Mouse (Mus musculus): ENCODE measurements around the gene Olfr764-ps1. TPM values are rescaled to one million over a fixed set of nuclear protein-coding genes. Genes with fewer than 3 reads are reported as not detected.
"Not testable (repeated sequence)": the region's sequence is repeated elsewhere in the genome, so short reads cannot be mapped to it uniquely, and the experiment has no call there.

The Olfr764-ps1 gene
- total RNA-seq (2017), result not detected in 2 replicates

DNA sequence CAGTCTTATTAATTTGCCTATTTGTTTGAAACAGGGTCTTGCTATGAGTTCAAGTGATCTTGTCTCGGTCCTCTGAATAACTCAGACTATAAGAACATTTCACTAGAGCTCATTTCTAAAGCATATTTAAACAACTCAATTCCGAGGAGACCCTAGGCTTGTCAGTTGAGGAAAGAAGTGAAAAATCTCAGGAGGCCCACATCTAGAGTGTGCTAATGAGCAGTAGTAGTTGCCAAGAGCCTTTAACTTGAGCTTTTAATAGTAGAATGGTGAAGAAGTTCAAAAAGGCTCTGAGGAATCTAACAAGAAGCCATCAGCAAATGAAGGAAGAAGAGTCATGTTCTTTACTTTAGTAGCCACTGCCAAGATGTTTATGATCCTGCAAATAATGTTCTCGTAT is at the start of gene Olfr764-ps1:
Gene Olfr764-ps1 (minus strand): TSS at position 101 of the 400 bp plus-strand sequence.
- ATAC-seq (replicated peaks; ENCODE audit: low read depth, poor library complexity, severe bottlenecking), result no peak

DNA sequence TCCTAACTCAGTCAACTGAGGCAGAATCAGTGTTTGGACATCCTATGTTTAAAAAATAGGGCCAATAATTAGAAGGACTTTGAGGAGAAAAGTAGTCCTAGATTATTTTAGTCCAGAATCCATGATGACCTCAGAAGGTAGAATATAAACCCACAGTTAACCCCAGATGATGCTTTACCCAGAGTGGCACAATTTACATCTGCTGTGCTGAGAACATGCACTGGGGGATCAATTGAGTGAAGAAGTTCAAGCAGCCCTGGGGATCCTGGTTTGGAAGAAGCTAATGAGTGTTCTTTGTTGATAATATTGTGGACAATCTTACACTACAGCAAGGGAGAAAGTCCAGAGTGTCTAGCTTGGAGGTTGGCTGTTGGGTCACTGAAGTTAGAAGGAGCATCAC is 43.1 kb upstream of the Olfr764-ps1 start, which contains the start of gene Olfr767:
Gene Olfr767 (minus strand): TSS at position 101 of the 400 bp plus-strand sequence.
- ATAC-seq (replicated peaks; ENCODE audit: low read depth, poor library complexity, severe bottlenecking), result not testable (repeated sequence)

DNA sequence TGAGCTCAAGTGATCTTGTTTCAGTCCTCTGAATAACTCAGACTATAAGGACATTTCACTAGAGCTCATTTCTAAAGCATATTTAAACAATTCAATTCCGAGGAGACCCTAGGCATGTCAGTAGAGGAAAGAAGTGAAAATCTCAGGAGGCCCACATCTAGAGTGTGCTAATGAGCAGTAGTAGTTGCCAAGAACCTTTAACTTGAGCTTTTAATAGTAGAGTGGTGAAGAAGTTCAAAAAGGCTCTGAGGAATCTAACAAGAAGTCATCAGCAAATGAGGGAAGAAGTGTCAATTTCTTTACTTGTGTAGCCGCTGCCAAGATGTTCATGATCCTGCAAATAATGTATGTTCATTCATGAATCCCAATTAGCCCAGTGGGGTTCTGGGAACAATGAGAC is 29.2 kb upstream of the Olfr764-ps1 start, which contains the start of gene Olfr766-ps1:
Gene Olfr766-ps1 (minus strand): TSS at position 101 of the 400 bp plus-strand sequence.
- no peak for ATAC-seq (replicated peaks; ENCODE audit: low read depth, poor library complexity, severe bottlenecking)

DNA sequence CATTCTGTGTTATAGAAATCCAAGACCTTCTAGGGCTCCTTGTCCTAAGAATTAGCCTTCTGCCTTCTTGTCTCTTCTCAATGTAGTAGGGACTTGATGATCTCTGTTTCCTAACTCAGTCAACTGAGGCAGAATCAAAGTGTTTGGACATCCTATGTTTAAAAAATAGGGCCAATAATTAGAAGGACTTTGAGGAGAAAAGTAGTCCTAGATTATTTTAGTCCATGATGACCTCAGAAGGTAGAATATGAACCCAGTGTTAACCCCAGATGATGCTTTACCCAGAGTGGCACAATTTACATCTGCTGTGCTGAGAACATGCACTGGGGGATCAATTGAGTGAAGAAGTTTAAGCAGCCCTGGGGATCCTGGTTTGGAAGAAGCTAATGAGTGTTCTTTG is 10.2 kb upstream of the Olfr764-ps1 start, which contains the start of gene Olfr765:
Gene Olfr765 (minus strand): TSS at position 101 of the 400 bp plus-strand sequence.
- not testable (repeated sequence) for ATAC-seq (replicated peaks; ENCODE audit: low read depth, poor library complexity, severe bottlenecking)

DNA sequence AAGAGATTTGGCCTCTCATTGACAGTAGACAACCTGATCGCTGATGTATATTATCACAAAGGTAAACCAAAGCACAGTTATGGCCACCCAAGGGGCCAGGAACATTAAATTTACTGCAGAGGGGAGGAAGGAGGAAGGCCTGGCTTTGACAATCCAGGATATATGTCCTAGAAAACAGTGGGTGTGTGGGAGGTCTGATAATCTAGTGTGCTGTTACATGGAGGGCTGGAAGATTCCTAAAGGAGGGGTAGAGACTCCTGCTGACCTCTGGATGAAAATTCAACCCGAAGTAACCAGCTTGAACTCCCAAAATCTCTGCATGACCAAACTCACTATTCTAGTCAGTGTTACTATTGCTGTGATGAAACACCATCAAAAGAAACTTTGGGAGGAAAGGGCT is 11.4 kb downstream of the Olfr764-ps1 start:
- no peak for ATAC-seq (replicated peaks; ENCODE audit: low read depth, poor library complexity, severe bottlenecking)

DNA sequence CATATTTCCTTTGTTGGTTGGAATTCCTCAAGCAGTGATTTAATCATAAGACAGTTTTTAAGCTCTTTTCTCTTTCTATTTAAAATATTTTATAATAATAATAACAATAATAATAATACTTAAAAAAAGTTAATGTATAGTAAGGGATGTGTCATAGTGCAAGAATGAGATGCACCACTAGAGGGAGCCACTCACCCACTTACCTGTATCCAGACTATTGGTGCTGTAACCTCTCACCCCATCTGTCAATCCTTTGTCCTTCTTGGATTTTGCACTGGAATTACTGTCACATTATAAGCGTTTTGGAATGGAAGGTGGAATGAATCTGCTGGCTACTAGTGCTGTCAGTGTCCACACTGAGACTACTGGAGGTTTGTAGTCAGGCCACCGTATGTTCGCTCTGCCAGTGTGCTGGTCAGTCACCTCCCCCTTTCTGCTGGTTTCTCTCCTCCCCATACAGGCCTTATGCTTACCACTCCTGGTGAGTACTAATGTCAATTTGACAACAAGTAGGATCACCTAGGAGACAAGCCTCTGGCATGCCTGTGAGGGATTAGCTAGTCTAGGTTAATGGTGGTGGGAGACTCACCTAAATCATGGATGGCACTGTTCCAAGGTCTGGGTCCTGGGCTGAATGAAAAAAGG is 13.6 kb downstream of the Olfr764-ps1 start:
- peak; percentile 83; the same call in 1 of the 2 replicates for ATAC-seq (replicated peaks; ENCODE audit: low read depth, poor library complexity, severe bottlenecking)

DNA sequence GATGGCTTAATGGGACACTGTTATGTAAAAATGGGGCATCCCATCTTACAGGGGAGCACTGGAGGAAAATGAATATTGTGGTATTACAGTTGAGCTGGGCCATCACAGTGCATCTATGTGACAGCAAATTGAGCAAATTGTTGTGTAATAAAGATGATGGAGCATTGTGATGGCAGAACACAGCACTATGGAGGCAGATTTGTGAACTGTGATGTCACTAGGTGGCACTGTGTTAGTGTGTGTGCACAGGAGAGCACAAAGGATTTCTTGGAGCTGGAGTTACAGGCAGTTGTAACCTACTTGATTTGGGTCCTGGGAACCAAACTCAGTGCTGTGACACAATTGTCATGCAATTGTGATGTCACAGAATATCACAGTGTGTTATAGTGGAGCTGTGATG is 16.4 kb downstream of the Olfr764-ps1 start:
- ATAC-seq (replicated peaks; ENCODE audit: low read depth, poor library complexity, severe bottlenecking), result no peak

DNA sequence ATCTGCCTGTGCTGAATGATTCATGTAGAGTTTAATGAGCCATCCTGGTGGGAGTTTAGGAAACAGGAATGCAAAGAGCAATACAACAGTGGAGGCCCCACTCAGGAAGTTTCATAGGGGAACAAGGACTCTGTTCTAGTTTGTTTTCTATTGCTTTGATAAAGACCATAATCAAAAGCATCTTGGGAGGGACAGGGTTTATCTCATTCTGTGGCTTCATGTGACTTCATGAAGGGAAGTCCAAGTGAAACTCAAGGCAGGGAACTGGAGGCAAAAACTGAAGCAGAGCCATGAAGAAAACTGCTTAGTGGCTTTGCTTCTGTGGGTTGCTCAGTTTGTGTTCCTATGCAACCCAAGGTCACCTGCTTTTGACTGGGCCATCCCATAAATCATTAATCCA is 25.2 kb downstream of the Olfr764-ps1 start:
- ATAC-seq (replicated peaks; ENCODE audit: low read depth, poor library complexity, severe bottlenecking), result no peak

DNA sequence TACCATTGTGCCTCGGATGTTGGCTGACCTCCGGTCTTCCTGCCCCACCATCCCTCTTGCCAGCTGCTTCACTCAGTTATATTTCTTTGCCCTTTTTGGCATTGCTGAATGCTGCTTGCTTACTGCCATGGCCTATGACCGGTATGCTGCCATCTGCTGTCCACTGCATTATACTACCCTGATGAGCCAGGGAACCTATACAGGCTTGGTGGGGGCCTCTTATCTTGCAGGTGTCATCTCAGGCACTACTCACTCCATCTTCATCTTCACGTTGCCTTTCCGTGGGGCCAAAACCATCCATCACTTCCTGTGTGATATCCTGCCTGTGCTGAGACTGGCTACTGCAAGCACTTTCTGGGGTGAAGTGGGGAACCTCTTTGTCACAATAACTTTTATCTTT is 28.2 kb downstream of the Olfr764-ps1 start:
- peak; percentile 95 for ATAC-seq (replicated peaks; ENCODE audit: low read depth, poor library complexity, severe bottlenecking)

DNA sequence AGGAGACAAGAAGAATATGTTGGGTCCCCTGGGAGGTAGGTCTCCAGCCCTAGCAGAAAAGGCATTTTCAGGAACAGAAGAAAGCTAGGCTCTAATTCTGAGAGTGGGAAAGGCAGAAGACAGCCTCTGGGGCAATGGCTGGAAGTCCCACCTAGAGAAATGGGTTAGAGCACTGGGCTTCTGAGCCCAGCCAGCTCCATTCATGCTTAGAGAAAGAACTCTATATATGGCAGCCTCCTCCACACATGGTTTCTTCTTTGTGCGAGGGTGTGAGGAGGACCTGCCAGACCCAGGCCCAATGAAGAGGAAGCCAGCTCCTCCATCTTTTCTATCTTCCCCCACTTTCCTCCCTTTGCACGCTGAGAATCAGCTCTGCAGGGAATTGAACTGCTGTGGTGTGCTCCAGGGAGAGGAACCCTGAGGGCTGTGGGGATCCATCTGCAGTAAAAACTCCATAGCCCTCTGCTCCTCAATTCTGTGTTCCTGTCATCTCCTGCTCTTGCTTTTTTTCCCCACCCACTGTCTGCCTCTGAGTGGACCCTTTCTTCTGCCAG is 29.3 kb downstream of the Olfr764-ps1 start, which contains the start of gene Olfr763:
Gene Olfr763 (plus strand): TSS at position 504 of the 554 bp plus-strand sequence.
- ATAC-seq (replicated peaks; ENCODE audit: low read depth, poor library complexity, severe bottlenecking), result no peak

DNA sequence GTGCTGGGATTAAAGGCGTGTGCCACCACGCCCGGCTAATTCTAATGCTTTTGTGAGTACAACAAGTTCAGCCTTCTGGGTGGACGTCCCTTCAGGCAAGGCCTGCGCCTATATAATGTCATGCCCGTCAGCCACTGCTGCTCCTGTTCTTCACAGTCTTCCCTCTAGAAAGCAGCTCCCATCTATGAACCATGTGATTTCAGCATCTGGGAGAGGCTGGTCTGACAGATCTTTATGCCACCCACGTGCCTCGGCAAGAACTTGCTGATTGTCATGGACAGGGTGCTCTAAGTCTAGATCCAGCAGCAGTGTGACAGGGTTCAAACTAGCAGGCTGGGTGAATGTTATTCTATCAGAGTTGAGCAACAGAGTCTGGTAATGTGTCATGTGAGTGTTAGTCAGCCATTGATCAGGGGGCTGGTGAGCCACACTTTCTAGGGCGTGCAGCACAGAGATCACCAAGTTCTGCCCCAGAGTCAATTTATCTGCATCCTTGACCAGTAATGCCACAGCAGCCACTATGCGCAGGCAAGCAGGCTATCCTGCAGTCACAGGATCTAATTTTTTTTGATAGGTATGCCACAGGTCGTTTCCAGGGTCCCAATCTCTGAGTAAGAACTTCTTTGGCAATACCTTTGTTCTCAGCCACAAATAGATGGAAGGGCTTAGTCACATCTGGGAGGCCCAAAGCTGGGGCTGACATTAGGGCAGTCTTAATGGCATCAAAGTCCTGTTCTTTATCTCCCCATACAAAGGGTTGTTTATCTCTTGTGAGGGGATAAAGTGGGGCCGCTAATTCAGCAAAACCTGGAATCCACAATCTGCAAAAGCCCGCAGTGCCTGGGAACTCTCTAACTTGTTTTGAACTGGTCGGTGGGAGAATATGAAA is 35.4 kb downstream of the Olfr764-ps1 start:
- no peak for ATAC-seq (replicated peaks; ENCODE audit: low read depth, poor library complexity, severe bottlenecking)

DNA sequence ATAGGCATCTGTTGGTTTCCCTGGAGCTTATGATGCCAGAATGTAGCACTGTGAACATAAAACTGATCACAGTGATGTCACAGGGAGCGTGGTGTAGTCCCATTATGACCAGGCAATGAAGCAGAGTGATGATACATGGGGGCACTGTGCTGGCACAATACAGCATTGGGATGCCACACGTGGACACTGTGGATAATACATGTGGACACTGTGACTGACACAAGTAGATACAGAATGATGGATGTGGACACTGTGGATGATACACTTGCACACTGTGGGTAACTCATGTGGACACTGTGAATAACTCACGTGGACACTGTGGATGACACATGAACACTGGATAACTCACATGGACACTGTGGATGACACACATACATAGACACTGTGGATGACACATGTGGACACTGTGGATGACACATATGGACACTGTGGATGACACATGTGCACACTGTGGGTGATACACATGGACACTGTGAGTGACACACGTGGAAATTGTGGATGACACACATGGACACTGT is 43.1 kb downstream of the Olfr764-ps1 start:
- no peak for ATAC-seq (replicated peaks; ENCODE audit: low read depth, poor library complexity, severe bottlenecking)

DNA sequence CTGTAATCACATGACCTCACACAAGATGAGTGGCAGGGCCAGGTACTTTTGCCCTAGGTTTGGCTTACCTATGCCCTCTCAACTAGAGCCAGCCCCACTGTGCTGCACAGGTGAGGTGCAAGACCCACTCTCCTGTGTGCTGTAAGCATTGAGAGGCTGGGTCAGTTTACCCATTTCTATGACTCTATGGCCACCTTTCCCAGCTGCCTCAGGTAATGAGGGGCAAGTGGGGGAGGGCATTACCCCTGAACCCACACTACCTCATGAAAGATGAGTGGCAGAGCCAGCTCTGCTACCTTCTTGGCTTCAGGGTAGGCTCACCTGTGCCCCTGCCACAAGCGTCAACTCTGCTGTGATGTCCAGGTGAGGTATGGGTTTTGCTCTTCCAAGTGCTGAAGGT is 43.9 kb downstream of the Olfr764-ps1 start:
- no peak for ATAC-seq (replicated peaks; ENCODE audit: low read depth, poor library complexity, severe bottlenecking)

DNA sequence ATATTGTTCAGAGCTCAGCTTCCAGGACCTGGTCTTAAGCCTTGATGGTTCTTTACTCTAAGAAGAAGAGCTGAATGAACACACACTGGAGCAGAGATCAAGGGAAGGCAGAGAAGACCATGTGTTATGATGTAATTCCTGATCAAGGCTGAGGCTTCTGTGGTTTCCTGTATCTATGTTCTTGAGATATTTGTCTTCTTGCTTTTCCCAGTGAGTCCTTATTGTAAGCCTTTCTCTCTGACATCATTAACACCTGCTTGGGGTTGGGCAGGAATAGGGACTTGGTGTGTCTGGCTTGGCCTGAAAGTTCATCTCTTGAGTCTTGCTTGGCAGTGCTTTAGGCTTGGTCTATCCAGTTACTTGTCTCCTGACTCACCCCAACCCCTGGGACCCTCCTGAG is 48.7 kb downstream of the Olfr764-ps1 start:
- ATAC-seq (replicated peaks; ENCODE audit: low read depth, poor library complexity, severe bottlenecking), result 0 out of 2 replicates have a peak, but pooled peaks have one; percentile 28

DNA sequence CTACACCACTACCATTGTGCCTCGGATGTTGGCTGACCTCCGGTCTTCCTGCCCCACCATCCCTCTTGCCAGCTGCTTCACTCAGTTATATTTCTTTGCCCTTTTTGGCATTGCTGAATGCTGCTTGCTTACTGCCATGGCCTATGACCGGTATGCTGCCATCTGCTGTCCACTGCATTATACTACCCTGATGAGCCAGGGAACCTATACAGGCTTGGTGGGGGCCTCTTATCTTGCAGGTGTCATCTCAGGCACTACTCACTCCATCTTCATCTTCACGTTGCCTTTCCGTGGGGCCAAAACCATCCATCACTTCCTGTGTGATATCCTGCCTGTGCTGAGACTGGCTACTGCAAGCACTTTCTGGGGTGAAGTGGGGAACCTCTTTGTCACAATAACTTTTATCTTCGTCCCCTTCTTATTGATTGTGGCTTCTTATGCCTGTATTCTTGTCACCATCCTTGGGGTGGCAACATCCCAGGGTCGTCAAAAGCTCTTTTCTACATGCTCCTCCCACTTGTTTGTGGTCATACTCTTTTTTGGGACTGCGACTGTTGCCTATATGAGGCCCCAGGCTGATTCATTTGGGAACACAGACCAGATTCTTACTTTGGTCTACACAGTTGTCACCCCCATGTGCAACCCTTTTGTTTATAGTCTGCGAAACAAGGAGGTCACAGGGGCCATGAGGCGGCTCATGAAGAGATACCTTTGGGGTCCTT is 49.4 kb downstream of the Olfr764-ps1 start:
- peak; percentile 90 for ATAC-seq (replicated peaks; ENCODE audit: low read depth, poor library complexity, severe bottlenecking)

DNA sequence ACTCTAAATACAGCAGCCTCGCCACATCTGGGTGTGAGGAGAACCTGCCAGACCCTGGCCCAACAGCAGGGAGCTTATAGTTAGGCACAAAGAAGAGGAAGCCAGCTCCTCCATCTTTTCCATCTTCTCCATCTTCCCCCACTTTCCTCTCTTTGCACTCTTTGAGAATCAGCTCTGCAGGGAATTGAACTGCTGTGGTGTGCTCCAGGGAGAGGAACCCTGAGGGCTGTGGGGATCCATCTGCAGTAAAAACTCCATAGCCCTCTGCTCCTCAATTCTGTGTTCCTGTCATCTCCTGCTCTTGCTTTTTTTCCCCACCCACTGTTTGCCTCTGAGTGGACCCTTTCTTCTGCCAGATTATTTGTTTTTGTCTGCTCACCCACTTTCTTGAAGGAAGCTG is 50.6 kb downstream of the Olfr764-ps1 start, which contains the start of gene Olfr9:
Gene Olfr9 (plus strand): TSS at position 301 of the 400 bp plus-strand sequence.
- ATAC-seq (replicated peaks; ENCODE audit: low read depth, poor library complexity, severe bottlenecking), result not testable (repeated sequence)

All from common myeloid progenitor, adult 5-6 weeks (primary cell).